Mouse (Mus musculus): ENCODE results near the gene Shisa7. TPM values are rescaled to one million over a fixed set of nuclear protein-coding genes. Genes with fewer than 3 reads are reported as not detected.
"Not testable (repeated sequence)": the region's sequence is repeated elsewhere in the genome, so short reads cannot be mapped to it uniquely, and the experiment has no call there.

Gene Shisa7
- total RNA-seq, 1 experiment from 2014 or later: 2.2 TPM

DNA sequence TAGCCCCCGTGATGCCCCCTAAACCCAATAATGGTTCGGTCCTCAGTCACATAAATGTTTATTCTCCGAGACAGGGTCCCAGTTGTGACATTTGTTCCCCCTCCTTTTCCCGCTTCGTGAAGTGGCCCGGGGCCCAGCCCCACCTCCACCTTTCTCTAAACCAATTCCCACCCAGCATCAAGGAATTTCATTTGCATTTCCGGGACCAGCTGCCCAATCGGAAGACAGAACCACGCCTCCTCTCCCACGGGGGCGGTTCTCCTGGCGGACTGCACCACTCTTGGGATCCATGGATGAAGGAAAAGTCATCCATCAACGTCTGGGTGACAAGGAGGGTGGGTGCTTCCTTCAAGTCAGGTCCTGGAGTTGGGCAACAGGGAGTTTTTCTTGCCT lies 417 bp upstream of the Shisa7 start:
- DNase-seq: peak; percentile 53

GRCm38 (mm10) chr7:4843604-4844244 lies 772 bp downstream of the Shisa7 start:
- peak; percentile 49 for DNase-seq

- DNase-seq: no peak
These were observed 1.8 kb downstream of the Shisa7 start for GRCm38 (mm10) chr7:4842634-4843131.

DNA sequence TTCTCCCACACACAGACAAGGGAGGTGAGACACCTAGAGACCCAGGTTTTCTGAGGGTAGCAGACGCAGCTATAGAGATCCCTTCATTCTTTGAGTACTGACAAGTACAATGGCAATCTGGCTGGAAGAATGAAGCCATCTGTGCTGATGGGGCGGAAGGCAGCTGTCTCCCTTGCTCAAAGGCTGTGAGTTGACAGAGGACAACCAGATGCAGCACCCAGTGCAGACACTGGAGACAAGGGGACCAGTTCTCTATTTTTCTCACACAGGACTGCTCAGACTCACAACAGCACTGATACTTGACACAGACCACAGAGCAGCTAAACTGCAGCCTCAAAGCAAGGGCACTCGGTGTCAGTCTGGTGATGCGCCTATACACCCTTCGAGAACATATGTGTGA lies 2.4 kb downstream of the Shisa7 start:
- DNase-seq: no peak

DNA sequence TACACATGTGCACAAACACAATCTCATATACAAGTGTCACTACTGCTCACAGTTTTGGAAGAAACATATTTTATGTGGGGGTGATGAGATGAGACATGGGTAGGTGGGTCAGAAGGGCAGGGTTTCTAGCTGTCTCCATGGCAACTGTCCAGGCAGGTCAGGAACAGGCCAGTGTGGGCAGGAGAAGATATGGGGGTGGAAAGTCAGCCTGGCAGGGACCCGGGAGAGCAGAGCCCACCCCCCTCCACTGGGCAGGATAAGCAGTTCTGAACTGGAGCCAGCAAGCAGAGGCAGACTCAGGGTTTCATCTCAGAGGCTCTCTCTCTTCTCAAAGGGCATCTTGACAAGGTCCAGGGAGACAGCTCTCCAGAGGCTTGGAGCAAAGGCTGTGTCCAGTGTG lies 6.9 kb downstream of the Shisa7 start:
- no peak for DNase-seq

DNA sequence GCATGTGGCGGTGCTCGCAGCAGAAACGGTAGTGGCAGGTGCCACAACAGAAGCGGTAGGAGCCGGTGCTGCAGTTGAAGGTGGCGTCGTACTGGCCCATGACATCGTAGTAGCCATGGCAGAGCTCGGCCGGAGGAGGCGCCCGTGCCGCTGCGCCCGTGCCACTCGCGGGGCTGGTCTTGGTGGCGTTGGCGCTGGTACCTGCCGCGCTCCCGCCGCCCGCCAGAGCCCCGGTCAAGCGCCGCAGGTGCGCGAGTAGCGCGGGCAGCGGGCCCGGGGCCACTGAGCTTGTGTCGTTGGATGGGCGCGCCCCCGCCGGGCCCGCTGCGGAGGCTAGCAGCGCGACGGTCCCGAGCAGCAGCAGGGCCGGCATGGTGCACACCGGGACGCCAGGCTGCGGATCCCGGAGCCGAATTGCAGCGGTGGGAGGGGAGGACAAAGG lies 8.1 kb downstream of the Shisa7 start:
- peak; percentile 77 for DNase-seq

DNA sequence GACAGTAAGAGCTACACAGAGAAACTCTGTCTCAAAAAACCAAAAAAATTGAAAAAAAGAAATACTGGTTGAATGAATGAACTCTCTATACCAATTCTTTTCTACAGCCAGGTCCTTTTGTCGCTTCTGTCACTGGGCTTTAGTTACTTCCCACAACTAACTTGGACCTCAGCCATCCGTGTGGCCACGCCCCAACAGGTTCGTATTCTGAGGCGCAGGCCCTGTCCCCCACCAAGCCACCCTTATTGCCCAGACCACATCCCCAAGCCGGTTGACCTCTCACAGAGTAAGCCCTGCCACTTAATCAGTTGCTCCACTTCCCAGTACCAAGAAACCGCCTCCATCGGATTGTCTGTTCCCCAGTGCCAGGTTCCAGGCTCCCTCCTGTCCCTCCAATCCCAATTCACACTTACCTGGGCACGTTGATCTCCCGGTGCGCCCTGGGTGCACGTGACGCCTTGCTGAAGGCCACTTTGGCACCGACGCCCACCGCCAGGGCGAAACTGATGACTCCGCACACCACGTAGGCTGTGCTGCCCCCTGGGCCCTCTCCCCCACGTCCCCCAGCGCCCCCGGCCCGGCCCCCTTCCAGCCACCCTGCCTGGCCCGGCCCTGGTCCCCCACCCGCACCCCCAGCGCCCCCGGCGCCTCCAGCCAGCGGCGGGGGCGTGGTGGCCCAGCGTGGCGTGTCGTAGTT lies 8.7 kb downstream of the Shisa7 start:
- DNase-seq: no peak

DNA sequence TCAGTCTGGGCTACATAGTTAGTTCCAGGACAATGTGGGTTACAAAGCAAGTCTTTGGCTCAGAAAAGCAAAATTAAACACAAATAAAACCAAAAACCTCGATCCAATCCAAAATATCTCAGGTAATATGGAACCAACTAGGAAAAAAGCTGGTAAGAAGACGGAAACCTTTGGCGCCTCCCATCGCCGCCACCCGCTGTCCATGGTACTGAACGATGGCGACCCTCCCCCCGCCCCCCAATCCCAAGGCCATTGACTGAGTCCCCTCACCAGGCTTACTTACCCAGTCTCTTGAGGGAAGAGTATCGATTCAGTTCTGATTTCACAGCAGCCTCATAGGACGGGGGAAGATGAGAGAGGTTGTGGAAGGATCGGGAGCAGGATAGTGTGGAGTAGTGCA lies 14.0 kb downstream of the Shisa7 start:
- no peak for DNase-seq

- DNase-seq: no peak
These were observed 19.1 kb downstream of the Shisa7 start for GRCm38 (mm10) chr7:4825365-4825764.

GRCm38 (mm10) chr7:4822162-4822907 lies 22.2 kb downstream of the Shisa7 start:
- no peak for DNase-seq

DNA sequence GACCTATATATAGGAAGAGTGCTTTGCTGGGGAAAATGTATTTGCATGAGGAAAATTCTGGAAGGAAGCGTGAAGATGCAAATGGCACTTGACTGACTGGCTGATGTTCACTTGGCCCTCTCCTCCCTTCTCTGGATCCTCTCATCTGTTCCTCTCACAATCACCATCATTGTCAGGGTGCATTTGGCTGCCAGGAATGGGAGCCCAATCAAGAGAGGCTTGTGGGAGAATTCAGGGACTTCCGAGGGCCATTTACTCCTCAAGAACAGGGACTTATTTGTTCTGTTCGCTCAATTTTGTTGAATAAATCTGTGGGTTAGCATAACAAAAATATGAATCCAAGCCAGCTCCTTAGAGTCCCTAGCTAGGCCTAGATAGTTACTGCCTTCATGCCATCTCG lies 22.8 kb downstream of the Shisa7 start:
- DNase-seq: no peak

GRCm38 (mm10) chr7:4820925-4821324 lies 23.6 kb downstream of the Shisa7 start:
- DNase-seq: not testable (repeated sequence)

GRCm38 (mm10) chr7:4816559-4816958 lies 27.9 kb downstream of the Shisa7 start:
- no peak for DNase-seq

GRCm38 (mm10) chr7:4813105-4813791 lies 31.2 kb downstream of the Shisa7 start:
- DNase-seq: no peak

DNA sequence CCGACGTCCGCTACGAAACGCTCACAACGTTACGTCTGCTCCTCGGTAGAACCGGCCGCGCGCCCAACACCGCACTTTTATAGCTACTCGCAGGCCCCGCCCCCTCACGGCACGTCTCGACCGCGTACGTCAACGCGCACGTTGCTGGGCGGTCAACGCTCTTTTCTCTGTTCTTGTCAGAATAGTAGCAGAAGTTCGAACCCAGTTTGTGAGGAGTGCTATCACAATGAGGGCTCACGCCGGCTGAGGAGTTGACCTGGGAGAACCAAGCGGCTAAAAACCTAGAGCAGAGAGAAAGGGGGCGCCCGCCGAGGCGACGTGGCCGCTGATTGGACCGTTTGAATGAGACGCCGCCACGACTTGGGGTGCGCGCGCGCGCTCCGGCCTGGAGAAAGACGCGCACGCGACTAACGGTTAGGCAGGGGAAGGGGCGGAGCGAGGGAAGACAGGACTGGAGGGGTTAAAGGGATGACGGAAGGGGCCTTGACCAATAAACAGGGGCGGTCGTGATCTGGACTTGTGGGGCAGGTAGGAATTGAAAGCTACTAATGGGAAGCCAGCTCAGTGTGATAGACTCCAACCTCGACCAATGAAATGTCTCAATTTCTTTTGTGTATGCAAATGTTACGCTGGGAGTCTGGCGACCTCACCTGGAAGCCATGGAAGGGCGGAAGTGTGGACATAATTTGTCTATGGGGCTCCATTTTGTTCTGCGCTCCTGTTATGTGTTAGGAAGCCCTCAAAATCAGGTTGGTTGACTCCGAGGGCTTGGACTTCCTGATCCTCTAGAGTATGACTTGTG lies 32.0 kb downstream of the Shisa7 start, which contains the start of gene Ube2s:
TSS of gene Ube2s (minus strand) at position 288 of the 802 bp plus-strand sequence.
- DNase-seq: peak; percentile 96

DNA sequence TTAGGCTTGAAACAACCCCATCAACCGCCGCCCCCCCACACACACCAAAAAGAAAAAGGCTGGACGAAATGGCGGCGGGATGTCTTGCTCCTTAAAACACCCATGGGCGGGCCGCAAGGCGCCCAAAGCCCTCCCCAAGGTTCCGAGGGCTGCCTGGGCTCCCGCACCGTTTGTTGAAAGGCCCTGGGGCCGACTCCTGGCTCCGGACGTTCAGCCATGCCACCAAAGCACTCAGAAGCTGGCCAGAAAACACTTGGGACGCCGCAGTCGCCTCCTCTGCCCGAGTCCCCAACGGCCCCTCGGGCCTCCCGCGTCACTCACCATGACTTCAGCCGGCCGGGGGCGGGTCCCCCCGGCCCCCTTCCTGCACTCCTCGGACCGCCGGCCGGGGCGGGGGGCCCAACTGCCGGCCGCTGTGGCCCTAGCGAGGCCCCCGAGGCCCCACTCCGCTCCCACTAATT lies 32.6 kb downstream of the Shisa7 start:
- DNase-seq: peak; percentile 29

- DNase-seq: not testable (repeated sequence)
These were observed 33.4 kb downstream of the Shisa7 start for GRCm38 (mm10) chr7:4811131-4811530.

- DNase-seq: no peak
These were observed 37.8 kb downstream of the Shisa7 start for GRCm38 (mm10) chr7:4806716-4807115.

GRCm38 (mm10) chr7:4802247-4802646 lies 42.2 kb downstream of the Shisa7 start:
- no peak for DNase-seq

DNA sequence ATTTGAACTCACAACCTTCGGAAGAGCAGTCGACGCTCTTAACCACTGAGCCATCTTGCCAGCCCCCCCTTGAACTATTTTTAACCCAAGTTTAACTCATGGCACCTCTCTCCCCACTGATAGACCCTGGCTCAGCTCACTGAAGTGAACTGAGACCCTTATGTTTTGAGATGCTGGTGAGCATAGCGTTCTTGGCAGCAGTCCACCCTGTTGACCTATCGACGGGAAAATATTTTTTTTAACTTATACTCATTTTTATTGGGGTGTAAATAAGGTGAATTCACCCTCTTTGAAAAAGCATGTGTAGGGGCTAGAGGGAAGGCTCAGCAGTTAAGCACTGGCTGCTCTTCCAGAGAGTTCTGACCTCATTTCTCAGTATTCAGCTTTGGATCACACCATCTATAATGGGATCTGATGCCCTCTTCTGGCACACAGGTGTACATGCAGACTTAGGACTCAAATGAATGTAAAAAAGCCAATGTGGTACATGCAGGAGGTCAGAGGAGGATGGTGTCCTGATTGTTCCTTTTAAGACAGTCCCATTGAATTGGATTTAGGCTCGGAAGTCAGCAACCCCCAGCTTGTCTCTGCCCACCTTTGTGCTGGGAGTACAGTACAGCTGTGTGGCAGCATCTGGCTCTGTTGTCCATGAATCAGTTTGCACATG lies 48.6 kb downstream of the Shisa7 start:
- DNase-seq: no peak
